Mouse (Mus musculus): ENCODE data around the gene Bricd5. TPM values are rescaled to one million over a fixed set of nuclear protein-coding genes. Genes with fewer than 3 reads are reported as not detected.

Gene Bricd5
- total and polyA plus RNA-seq, 3 experiments: 0.98 TPM; not detected in 2

- no peak overlapping the region for H3K9ac ChIP-seq (ENCODE audit: insufficient read depth, low read depth)
- H3K9me3 ChIP-seq (replicated peaks; ENCODE audit: low read length): no peaks in the 10 kb centered on the region
- H3K27me3 ChIP-seq (replicated peaks): no peaks in the 10 kb centered on the region
- no peak for DNase-seq (ENCODE audit: extremely low read depth)
- no peak overlapping the region for H3K4me2 ChIP-seq (ENCODE audit: insufficient read depth, low read depth, poor library complexity, severe bottlenecking)
- TF ChIP-seq RAD21 (IDR thresholded peaks at IDR 0.05; ENCODE audit: low read depth, low read length): no peak
- TF ChIP-seq TCF12 (IDR thresholded peaks at IDR 0.05; ENCODE audit: low read depth, low read length): no peak
- no peak overlapping the region for H3K4me3 ChIP-seq (replicated peaks in 1 of 3; ENCODE audit: low read depth in 2 of 3, low read length in 2 of 3, poor library complexity in 1 of 3)
- H3K36me3 ChIP-seq (replicated peaks in 1 of 2; ENCODE audit: control insufficient read depth in 1 of 2, insufficient read depth in 1 of 2, low read length in 1 of 2): peaks cover 89 to 100% of the 10 kb centered on the region in 2 experiments
- peaks cover 0 to 6% of the 10 kb centered on the region in 2 experiments; a peak in 1 of 4 replicates for H3K4me1 ChIP-seq (ENCODE audit: control insufficient read depth in 1 of 2, insufficient read depth in 2 of 2)
- no peaks in the 10 kb centered on the region for H3K79me2 ChIP-seq (replicated peaks; ENCODE audit: control insufficient read depth, extremely low read depth, insufficient read depth, poor library complexity, severe bottlenecking)
- dilution Hi-C loops (cut with MboI; ENCODE audit: extremely low pct_ligation_motif_present, extremely low pct_unique_long_range_greater_than_20kb, low sequenced_read_pairs) (no loop called here), in situ Hi-C loops (cut with MboI; ENCODE audit: low pct_ligation_motif_present, low pct_unique_long_range_greater_than_20kb, low sequenced_read_pairs) (no loop called here)
- no peak overlapping the region for H3K27ac ChIP-seq (ENCODE audit: insufficient read depth, low read depth)
These were observed 31.6 kb upstream of the Bricd5 start for GRCm38 (mm10) chr17:24442107-24442506.

GRCm38 (mm10) chr17:24442632-24443155 is 31.0 kb upstream of the Bricd5 start, which contains the start of gene Dnase1l2:
Gene Dnase1l2 (minus strand): TSS chr17:24443105.
- dilution Hi-C loops (cut with MboI; ENCODE audit: extremely low pct_ligation_motif_present, extremely low pct_unique_long_range_greater_than_20kb, low sequenced_read_pairs): no loop called here
- in situ Hi-C loops (cut with MboI; ENCODE audit: low pct_ligation_motif_present, low pct_unique_long_range_greater_than_20kb, low sequenced_read_pairs): no loop called here
- Histone ChIP-seq H3K4me1 (ENCODE audit: control insufficient read depth in 1 of 2, insufficient read depth in 2 of 2) (peaks cover 0 to 12% of the 10 kb centered on the region in 2 experiments; a peak in 2 of 4 replicates), H3K9ac (ENCODE audit: insufficient read depth, low read depth) (no peak within 1 kb of the TSS), H3K36me3 (replicated peaks in 1 of 2; ENCODE audit: control insufficient read depth in 1 of 2, insufficient read depth in 1 of 2, low read length in 1 of 2) (peaks cover 90 to 100% of the 10 kb centered on the region in 2 experiments), H3K4me3 (replicated peaks in 1 of 3; ENCODE audit: low read depth in 2 of 3, low read length in 2 of 3, poor library complexity in 1 of 3) (no peak within 1 kb of the TSS), H3K4me2 (ENCODE audit: insufficient read depth, low read depth, poor library complexity, severe bottlenecking) (no peak within 1 kb of the TSS), H3K9me3 (replicated peaks; ENCODE audit: low read length) (no peaks in the 10 kb centered on the region), H3K27me3 (replicated peaks) (no peaks in the 10 kb centered on the region), H3K79me2 (replicated peaks; ENCODE audit: control insufficient read depth, extremely low read depth, insufficient read depth, poor library complexity, severe bottlenecking) (no peaks in the 10 kb centered on the region), H3K27ac (ENCODE audit: insufficient read depth, low read depth) (no peak within 1 kb of the TSS)
- no peak for TF ChIP-seq POLR2AphosphoS2 (IDR thresholded peaks at IDR 0.05; ENCODE audit: low read depth, low read length)
- TF ChIP-seq MEF2A (IDR thresholded peaks at IDR 0.05; ENCODE audit: borderline replicate concordance, low read depth, low read length): no peak
- no peak for TF ChIP-seq ELF1 (IDR thresholded peaks at IDR 0.05; ENCODE audit: low read depth, low read length)
- TF ChIP-seq POLR2A (IDR thresholded peaks at IDR 0.05; ENCODE audit: low read depth, low read length): no peak
- DNase-seq (ENCODE audit: extremely low read depth): no peak

- Histone ChIP-seq H3K4me2 (ENCODE audit: insufficient read depth, low read depth, poor library complexity, severe bottlenecking) (no peak overlapping the region), H3K4me1 (ENCODE audit: control insufficient read depth in 1 of 2, insufficient read depth in 2 of 2) (peaks cover 0 to 19% of the 10 kb centered on the region in 2 experiments; a peak in 2 of 4 replicates), H3K79me2 (replicated peaks; ENCODE audit: control insufficient read depth, extremely low read depth, insufficient read depth, poor library complexity, severe bottlenecking) (no peaks in the 10 kb centered on the region), H3K9ac (ENCODE audit: insufficient read depth, low read depth) (no peak overlapping the region), H3K4me3 (replicated peaks in 1 of 3; ENCODE audit: low read depth in 2 of 3, low read length in 2 of 3, poor library complexity in 1 of 3) (no peak overlapping the region), H3K9me3 (replicated peaks; ENCODE audit: low read length) (no peaks in the 10 kb centered on the region), H3K36me3 (replicated peaks in 1 of 2; ENCODE audit: control insufficient read depth in 1 of 2, insufficient read depth in 1 of 2, low read length in 1 of 2) (peaks cover 89 to 100% of the 10 kb centered on the region in 2 experiments), H3K27me3 (replicated peaks) (no peaks in the 10 kb centered on the region), H3K27ac (ENCODE audit: insufficient read depth, low read depth) (no peak overlapping the region)
- no peak for DNase-seq (ENCODE audit: extremely low read depth)
- TF ChIP-seq CTCF (conservative IDR thresholded peaks at IDR 0.05 in 1 of 2, IDR thresholded peaks at IDR 0.05 in 1 of 2; ENCODE audit: low read depth in 2 of 2, low read length in 2 of 2) (no peak), SMC3 (IDR thresholded peaks at IDR 0.05; ENCODE audit: low read depth, low read length) (no peak), ZMIZ1 (IDR thresholded peaks at IDR 0.05; ENCODE audit: low read depth, low read length) (no peak), MXI1 (IDR thresholded peaks at IDR 0.05; ENCODE audit: low read depth, low read length) (no peak), ZKSCAN1 (IDR thresholded peaks at IDR 0.05; ENCODE audit: borderline replicate concordance, low read depth, low read length) (no peak), TCF12 (IDR thresholded peaks at IDR 0.05; ENCODE audit: low read depth, low read length) (no peak), UBTF (IDR thresholded peaks at IDR 0.05; ENCODE audit: low read depth, low read length) (no peak), POLR2A (IDR thresholded peaks at IDR 0.05; ENCODE audit: low read depth, low read length) (no peak), USF1 (IDR thresholded peaks at IDR 0.05; ENCODE audit: low read depth, low read length) (no peak)
- dilution Hi-C loops (cut with MboI; ENCODE audit: extremely low pct_ligation_motif_present, extremely low pct_unique_long_range_greater_than_20kb, low sequenced_read_pairs) (no loop called here), in situ Hi-C loops (cut with MboI; ENCODE audit: low pct_ligation_motif_present, low pct_unique_long_range_greater_than_20kb, low sequenced_read_pairs) (no loop called here)
These were observed 30.3 kb upstream of the Bricd5 start for GRCm38 (mm10) chr17:24443409-24443808.
